Mouse (Mus musculus): ENCODE measurements around the gene Six1. TPM values are rescaled to one million over a fixed set of nuclear protein-coding genes. Genes with fewer than 3 reads are reported as not detected.

The Six1 gene
- total RNA-seq, 2 experiments from 2014 or later: 0.18 to 0.20 TPM

- no peak overlapping the region for H3K27ac ChIP-seq
- no peak for TF ChIP-seq CTCF (conservative IDR thresholded peaks at IDR 0.05)
- DNase-seq (ENCODE audit: low spot score in 2 of 2): no peak
- H3K4me3 ChIP-seq: peak overlapping the region; percentile 41
Measured at GRCm38 (mm10) chr12:73045724-73046606, 7.7 kb downstream of the Six1 start.

- no peak overlapping the region for H3K27ac ChIP-seq
- H3K4me3 ChIP-seq: peak overlapping the region; percentile 41
- no peak for TF ChIP-seq CTCF (conservative IDR thresholded peaks at IDR 0.05)
- no peak for DNase-seq (ENCODE audit: low spot score in 2 of 2)
Measured at GRCm38 (mm10) chr12:73045046-73045723, 8.5 kb downstream of the Six1 start.

DNA sequence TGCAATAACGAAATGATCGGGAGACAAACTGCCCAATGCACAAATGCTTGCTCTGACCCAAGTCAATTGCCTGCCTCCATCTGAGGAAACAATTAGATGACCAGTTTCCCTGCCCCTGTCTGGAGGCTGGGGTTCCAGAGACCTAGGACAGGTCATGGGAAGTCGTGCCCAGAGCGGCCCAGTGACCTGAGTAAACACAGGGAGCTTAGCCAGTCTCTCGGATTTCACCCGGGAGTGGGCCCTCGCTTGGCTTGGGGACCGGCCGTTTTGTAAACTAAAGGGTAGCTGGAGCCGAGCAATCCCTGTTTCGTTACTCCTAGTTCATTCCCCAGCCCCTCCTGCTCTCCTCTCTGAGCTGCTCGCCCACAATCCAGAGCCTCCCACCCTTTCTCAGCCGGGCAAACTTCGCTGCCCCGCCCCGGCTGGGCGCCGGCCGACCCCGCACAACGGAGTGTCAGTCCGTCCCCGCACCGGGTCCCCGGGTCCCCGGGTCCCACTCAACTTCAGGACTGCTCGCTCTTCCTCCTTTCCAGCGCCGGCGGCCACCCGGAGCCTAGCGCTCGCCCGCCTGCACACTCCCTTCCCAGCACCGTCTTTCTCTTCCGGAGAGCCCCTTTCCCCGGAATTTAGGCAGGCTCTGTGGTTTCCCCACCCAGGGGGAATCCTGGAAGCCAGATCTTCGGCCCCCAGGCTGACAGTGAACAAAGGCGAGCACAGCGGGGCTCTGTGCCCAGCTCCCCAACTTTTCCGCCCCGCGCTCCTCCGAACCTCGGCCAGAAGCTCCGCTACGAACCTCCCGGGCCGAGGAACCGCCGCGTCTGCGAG lies 9.3 kb downstream of the Six1 start:
- DNase-seq (ENCODE audit: low spot score in 2 of 2): no peak
- peak overlapping the region; percentile 41 for H3K4me3 ChIP-seq
- TF ChIP-seq CTCF (conservative IDR thresholded peaks at IDR 0.05): no peak

GRCm38 (mm10) chr12:73043396-73044167 lies 10.1 kb downstream of the Six1 start:
- no peak for TF ChIP-seq CTCF (conservative IDR thresholded peaks at IDR 0.05)
- Histone ChIP-seq H3K27ac (no peak overlapping the region), H3K4me3 (no peak overlapping the region)
- no peak for DNase-seq (ENCODE audit: low spot score in 2 of 2)

More for the DNA sequence above, 9.3 kb downstream of the Six1 start:
- no peak overlapping the region for H3K27ac ChIP-seq

DNA sequence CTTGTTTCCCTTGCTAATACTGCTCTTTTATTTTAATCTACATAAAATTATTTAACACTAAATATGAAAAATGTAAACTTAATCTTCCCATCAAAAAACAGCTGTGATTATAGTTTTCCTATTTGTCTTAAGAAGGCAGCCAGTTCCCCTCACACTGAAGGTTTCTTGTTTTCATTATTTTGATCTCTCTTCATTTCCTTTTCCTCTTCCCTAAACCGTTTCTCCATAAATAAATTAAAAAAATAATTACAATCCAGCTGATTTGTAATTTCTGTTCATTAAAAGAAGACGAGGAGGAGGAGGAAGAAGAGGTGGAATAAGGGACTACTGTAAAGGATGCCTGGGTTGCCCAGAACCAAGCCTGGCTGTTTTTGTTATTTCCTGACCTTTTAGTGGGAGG lies 10.8 kb downstream of the Six1 start:
- TF ChIP-seq CTCF (conservative IDR thresholded peaks at IDR 0.05): no peak
- Histone ChIP-seq H3K4me3 (no peak overlapping the region), H3K27ac (no peak overlapping the region)
- DNase-seq (ENCODE audit: low spot score in 2 of 2): no peak

GRCm38 (mm10) chr12:73042406-73042805 lies 11.3 kb downstream of the Six1 start:
- Histone ChIP-seq H3K4me3 (no peak overlapping the region), H3K27ac (no peak overlapping the region)
- no peak for DNase-seq (ENCODE audit: low spot score in 2 of 2)
- TF ChIP-seq CTCF (conservative IDR thresholded peaks at IDR 0.05): no peak

- H3K27ac ChIP-seq: no peak overlapping the region
- TF ChIP-seq CTCF (conservative IDR thresholded peaks at IDR 0.05): no peak
- DNase-seq (ENCODE audit: low spot score in 2 of 2): no peak
- no peak overlapping the region for H3K4me3 ChIP-seq
Measured at GRCm38 (mm10) chr12:73041256-73041630, 12.4 kb downstream of the Six1 start.

- Histone ChIP-seq H3K27ac (no peak overlapping the region), H3K4me3 (no peak overlapping the region)
- no peak for DNase-seq (ENCODE audit: low spot score in 2 of 2)
- no peak for TF ChIP-seq CTCF (conservative IDR thresholded peaks at IDR 0.05)
Measured at GRCm38 (mm10) chr12:73040563-73041255, 13.0 kb downstream of the Six1 start.

DNA sequence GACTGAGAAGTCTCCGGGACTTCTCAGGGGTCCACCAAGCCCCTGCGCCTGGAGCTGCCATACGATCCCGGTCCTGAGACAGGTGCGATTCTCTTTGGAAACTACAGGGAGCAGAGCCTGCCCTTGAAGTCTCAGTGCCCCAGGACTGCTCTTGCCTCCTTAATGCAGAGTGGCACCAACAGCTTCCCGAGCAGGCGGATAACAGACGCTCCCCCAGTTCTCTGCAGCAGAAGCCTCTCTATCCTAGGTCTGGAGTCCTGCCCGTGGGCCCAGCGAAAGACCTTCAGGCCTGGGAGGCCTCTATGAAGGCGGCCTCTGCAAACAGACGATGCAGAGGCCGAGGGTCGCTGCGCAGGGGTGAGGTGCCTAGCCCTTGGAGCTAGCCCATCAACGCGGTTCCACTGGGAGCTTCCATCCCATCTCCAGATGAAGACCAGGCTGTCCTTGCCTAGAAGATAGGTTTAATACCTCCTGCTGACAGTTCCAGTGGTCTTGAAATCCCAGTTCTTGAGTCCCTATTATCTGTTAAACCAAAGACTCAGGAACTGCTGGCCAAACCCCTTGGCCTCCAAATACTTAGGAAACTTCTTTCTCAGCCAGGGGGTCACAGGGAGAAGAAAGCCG lies 13.6 kb downstream of the Six1 start:
- TF ChIP-seq CTCF (conservative IDR thresholded peaks at IDR 0.05): no peak
- DNase-seq (ENCODE audit: low spot score in 2 of 2): no peak
- Histone ChIP-seq H3K4me3 (no peak overlapping the region), H3K27ac (no peak overlapping the region)

DNA sequence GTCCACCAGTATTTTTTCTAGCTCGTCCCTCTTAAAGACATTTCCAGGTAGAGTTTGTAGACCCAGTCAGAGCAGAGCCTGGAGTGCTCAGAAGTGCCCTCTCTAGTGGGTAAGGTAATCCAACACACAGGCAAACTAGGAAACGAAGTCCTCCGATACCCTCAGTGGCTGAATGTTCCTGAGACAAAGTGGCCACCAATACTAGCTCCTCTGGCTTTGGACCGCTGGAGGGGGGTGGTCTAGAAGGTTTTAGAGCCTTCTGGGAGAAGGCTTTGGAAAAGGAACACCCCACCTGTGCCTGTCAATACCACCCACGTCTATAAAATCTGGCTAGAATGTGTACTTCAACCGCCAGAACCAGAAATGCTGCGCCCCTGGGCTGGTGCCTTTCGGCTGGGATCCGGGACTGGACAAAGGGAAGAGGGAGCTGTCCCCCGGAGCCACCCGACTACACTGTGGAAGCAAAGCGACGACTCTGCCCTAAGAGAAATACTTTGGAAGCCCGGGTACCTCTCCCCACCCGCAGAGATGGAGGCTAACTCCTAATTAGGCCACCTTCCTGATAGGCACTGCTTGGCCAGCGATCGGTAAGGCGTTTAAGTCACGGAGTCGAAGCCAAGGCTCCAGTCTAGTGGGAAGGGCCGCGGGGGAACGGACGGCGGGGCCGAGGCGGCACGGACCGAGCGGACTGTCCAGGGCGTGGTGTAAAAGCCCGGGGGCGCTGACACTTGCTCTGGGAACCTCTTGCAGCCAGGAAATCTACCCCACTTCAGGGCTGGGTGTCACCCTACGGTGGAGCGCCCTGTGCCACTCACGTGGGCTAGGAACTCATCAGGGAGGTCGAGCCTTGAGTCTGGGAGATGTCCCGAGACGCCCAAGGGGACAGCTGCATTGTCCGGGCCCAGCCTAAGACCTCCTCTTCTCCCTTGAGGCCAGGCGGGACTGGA lies 14.4 kb downstream of the Six1 start:
- TF ChIP-seq CTCF (conservative IDR thresholded peaks at IDR 0.05): no peak
- Histone ChIP-seq H3K27ac (no peak overlapping the region), H3K4me3 (no peak overlapping the region)
- DNase-seq (ENCODE audit: low spot score in 2 of 2): no peak

Measured in layer of hippocampus, adult 2 months (tissue).